Mouse (Mus musculus) frontal cortex, postnatal 14 days (tissue): ENCODE data around the gene Vmn2r94.

Source experiments
- DNase-seq, 2 experiments: peaks; one replicate each; pipeline ENCODE4 v3.0.0; 2022; ENCODE audit warnings: low spot score in 2 of 2

The Vmn2r94 gene

GRCm38 (mm10) chr17:18277656-18278055 lies at the start of gene Vmn2r94:
Gene Vmn2r94 (minus strand): TSS chr17:18277756.
- DNase-seq = no peak

GRCm38 (mm10) chr17:18323031-18323430 lies 45.5 kb upstream of the Vmn2r94 start:
- no peak for DNase-seq

- no peak for DNase-seq
Observed at GRCm38 (mm10) chr17:18297799-18298198, 20.2 kb upstream of the Vmn2r94 start, which contains the start of gene Vmn2r93. Gene Vmn2r93 (plus strand): TSS chr17:18298099.

- no peak for DNase-seq
Observed at GRCm38 (mm10) chr17:18236931-18237330, 40.6 kb downstream of the Vmn2r94 start.

GRCm38 (mm10) chr17:18231996-18232395 lies 45.6 kb downstream of the Vmn2r94 start:
- DNase-seq = no peak

GRCm38 (mm10) chr17:18221300-18221699 lies 56.3 kb downstream of the Vmn2r94 start:
- DNase-seq = no peak
